Mouse (Mus musculus): ENCODE results near the gene Ubr1. TPM values are rescaled to one million over a fixed set of nuclear protein-coding genes. Genes with fewer than 3 reads are reported as not detected.

Ubr1 gene
- total RNA-seq, 2 experiments from 2014 or later, result 31.9 to 36.2 TPM

DNA sequence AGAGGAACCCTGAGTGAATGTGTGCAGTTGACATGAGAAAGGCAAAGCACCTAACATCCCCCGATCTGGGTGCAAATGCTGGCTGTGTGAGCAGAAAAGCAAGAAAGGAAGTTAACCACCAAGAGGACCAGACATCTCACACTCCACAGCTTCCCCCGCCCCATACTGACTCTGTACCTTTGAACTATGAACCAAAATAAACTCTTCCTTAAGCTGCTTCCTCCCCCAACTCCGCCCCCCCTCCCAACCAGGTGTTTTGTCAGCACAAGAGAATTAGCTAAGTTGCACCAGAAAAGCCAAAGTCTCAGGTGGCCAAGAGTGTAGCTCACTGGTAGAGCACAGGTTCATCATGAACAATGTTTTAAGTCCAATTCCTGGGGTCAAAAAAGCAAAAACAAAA, 117.4 kb downstream of the Ubr1 start:
- no peak for DNase-seq

- DNase-seq, result no peak
Observed at GRCm38 (mm10) chr2:120852626-120853025, 117.9 kb downstream of the Ubr1 start.

GRCm38 (mm10) chr2:120850424-120851082, 120.0 kb downstream of the Ubr1 start, which contains the start of gene Ttbk2:
Ttbk2 (minus strand) TSS chr2:120850604.
- DNase-seq, result peak; percentile 98

DNA sequence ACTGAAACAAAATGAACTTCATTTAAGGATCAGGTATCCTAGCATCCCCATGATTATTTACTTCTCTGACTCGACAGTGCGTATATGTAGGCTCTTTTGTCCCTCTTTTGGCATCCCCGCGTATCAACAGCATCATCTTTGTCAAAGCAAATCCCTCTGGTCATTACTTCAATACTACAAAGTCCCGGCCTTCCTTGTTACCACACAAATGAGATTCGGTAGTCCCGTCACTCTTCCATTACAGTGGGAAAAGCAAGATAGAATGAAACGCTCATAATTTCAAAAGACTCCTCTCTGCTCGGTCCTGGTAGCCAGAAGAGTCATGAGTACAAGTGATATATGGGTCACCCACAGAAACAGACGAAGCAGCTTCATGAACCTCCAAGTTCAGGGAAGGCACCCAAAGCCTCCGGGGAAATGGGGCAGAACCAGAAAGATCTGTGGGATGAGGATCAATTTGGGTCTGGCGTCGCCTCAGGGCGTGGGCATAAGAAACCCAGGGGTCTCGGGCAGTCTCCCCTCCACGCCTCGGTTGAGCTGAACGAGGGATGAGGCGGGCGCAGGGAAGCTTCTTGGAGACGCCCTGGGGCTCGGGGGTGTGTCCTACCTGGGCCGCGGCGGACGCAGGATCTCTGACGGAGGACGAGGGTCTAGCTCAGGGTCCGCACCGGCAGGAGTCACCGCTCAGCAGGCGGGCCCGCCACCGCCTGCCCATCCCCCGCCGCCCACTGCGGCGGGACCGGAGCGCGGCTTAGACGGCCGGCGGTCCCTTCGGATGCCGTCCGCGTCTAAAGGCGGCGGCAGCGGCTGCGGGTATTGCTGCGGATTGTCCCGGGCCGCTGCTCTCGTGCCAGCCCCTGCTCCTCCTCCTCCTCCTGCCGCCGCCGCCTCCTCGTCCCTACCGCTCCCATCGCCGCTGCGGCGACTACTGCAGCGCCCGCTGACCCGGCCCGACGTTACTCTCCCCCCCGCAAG, 120.8 kb downstream of the Ubr1 start, which contains the start of gene Cdan1:
Cdan1 (minus strand) TSS at position 680 of the 975 bp plus-strand sequence.
- DNase-seq, result peak; percentile 53 to 65

DNA sequence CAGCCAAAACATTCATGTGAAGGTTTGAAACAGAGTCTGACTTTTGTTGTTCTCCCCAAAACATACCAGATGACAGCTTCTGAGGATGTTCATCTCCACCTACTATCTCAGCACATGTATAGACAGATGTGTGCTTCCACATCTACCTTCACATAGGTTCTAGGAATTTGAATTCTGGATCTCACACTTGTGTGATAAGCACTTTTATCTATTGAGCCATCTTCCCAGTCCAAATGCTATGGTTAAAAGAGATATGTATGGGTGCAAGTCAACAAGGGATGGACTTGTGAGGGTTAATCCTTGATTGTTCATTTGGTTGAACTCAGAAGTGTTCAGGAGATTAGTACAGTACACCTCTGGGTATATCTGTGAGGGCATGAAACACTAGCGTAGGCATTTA, 125.2 kb downstream of the Ubr1 start:
- DNase-seq, result no peak

DNA sequence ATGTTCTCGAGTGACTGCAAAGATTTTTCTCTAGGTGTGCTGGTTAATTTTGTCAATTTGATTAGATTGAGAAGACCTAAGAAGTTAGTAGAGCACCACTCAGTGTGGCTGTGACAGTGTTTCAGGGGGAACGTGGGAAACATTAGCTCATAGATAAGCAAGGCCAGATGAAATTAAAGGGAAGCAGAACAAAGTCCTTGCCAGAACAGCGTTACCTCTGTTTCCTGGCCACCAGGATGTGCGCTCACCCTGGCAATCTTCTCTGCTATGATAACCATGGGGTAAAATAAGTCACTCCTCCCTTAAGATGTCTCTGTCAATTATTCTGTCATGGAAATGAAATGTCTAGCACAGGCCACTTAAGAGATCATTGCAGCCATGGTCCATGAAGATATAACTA, 126.5 kb downstream of the Ubr1 start:
- no peak for DNase-seq

DNA sequence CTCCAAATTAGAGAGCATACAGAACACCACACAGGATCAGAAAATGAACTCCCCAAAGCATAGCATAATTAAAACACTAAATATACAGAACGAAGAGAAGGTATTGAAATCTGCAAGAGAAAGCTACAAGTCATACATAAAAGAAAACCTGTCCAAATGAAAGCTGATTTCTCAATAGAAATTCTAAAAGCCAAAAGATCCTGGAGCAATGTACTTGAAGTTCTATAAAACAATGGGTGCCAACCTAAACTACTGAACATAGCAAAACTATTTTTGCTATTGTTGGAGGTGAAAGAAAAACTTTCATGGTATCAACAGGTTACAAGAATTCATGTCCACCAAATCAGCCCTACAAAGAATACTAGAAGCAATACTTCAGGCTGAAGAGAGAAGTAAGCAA, 129.3 kb downstream of the Ubr1 start:
- DNase-seq, result no peak

GRCm38 (mm10) chr2:120835167-120835566, 135.3 kb downstream of the Ubr1 start:
- DNase-seq, result no peak

GRCm38 (mm10) chr2:120826936-120827638, 143.4 kb downstream of the Ubr1 start:
- no peak for DNase-seq

Small RNA genes within 50 kb of the gene (microRNA-seq; reads per million reads assigned to microRNA genes)
- not detected for gene Gm44325

Other genes starting within 250 kb of the Ubr1 start
- gene Cdan1, start 120.6 kb downstream of the Ubr1 start, total RNA-seq (2021), result 10 to 100 TPM; 13.8 to 15.6 TPM
- gene Ttbk2, start 120.1 kb downstream of the Ubr1 start, total RNA-seq (2021), result 10 to 100 TPM; 13.5 to 14.4 TPM
- gene Tmem62, start 6.3 kb upstream of the Ubr1 start, total RNA-seq (2021), result 10 to 100 TPM; 10.6 to 23.8 TPM
- gene Ccndbp1, start 37.7 kb upstream of the Ubr1 start, total RNA-seq (2021), result 10 to 100 TPM; 41.7 to 50.2 TPM
- gene Epb42, start 66.4 kb upstream of the Ubr1 start, total RNA-seq (2021), result not detected
- gene Tgm5, start 115.1 kb upstream of the Ubr1 start, total RNA-seq (2021), result not detected
- gene Tgm7, start 139.1 kb upstream of the Ubr1 start, total RNA-seq (2021), result not detected
- gene Adal, start 169.7 kb upstream of the Ubr1 start, total RNA-seq (2021), result 10 to 100 TPM; 19.4 to 21.4 TPM
- gene Lcmt2, start 169.9 kb upstream of the Ubr1 start, total RNA-seq (2021), result 10 to 100 TPM in 1 of 2 experiments, 1 to 10 TPM in 1; 9.0 to 10.2 TPM
- gene Tubgcp4, start 199.9 kb upstream of the Ubr1 start, total RNA-seq (2021), result 10 to 100 TPM; 36.6 to 44.3 TPM
- gene Zscan29, start 200.4 kb upstream of the Ubr1 start, total RNA-seq (2021), result 10 to 100 TPM; 15.1 to 18.2 TPM

Data from adrenal gland, postnatal 36 days (tissue).